Mouse (Mus musculus): ENCODE results near the gene Fbxl12. TPM values are rescaled to one million over a fixed set of nuclear protein-coding genes. Genes with fewer than 3 reads are reported as not detected.
A peak's percentile ranks its signal among the peaks of the same experiment; 100 is the strongest.

The Fbxl12 gene
- polyA plus RNA-seq, 1 experiment from 2014 or later = 10.6 TPM

DNA sequence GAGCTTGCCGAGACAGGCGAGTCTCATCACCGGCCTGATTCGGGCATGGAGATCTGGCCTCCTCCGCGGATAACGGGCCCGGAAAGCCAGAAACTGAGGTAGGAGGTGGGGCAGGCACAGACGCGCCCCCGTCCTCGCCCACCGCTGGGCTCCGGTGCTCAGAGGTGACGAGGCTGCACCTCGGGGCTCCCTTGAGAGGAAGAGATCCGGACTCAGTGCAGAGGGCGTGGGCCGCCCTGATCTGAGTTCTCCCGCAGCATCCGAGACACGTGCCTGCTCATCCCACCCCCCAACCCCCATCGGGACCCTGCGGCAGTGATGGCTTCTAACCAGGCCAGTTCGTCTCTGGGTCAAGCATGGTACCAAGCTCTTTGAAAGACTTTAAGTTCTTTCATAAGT lies 7.7 kb upstream of the Fbxl12 start:
- 1% methylated on average over 25 of the region's 25 CpGs for WGBS
- no peaks in the 10 kb centered on the region for H3K9me3 ChIP-seq (ENCODE audit: control insufficient read depth, low read length)
- peak overlapping the region; percentile 93 for H3K9ac ChIP-seq (ENCODE audit: low read length)
- ATAC-seq (ENCODE audit: insufficient number of reproducible peaks, insufficient read depth, low FRiP score, low read depth) = 0 out of 2 replicates have a peak, but pooled peaks have one; percentile 10
- H3K4me1 ChIP-seq (ENCODE audit: control insufficient read depth in 2 of 2, insufficient read depth in 2 of 2, low read length in 2 of 2) = peaks cover 2 to 25% of the 10 kb centered on the region in 2 experiments; a peak in 2 of 4 replicates
- peak overlapping the region; percentile 85 for H3K4me2 ChIP-seq (ENCODE audit: low read length)
- H3K4me3 ChIP-seq (ENCODE audit: control insufficient read depth in 1 of 2, insufficient read depth in 1 of 2, low read depth in 1 of 2, low read length in 2 of 2) = peak overlapping the region; percentile 79 to 96
- H3K36me3 ChIP-seq (ENCODE audit: control insufficient read depth, insufficient read depth, low read length) = peaks cover 56% of the 10 kb centered on the region
- 0 out of 4 replicates have a peak overlapping the region, but pooled peaks of 1 of the 2 experiments have one; percentile 42 for H3K27ac ChIP-seq (replicated peaks in 1 of 2; ENCODE audit: control insufficient read depth in 1 of 2, insufficient read depth in 1 of 2, low read depth in 2 of 2, low read length in 2 of 2)
- no peaks in the 10 kb centered on the region for H3K27me3 ChIP-seq (ENCODE audit: control insufficient read depth, insufficient read depth, low read length)

GRCm38 (mm10) chr9:20651602-20652259 lies 7.2 kb upstream of the Fbxl12 start, which contains the start of gene Pin1:
TSS of gene Pin1 (plus strand) at chr9:20652095.
- Histone ChIP-seq H3K9ac (ENCODE audit: low read length) (peak within 1 kb of the TSS; percentile 93), H3K27ac (replicated peaks in 1 of 2; ENCODE audit: control insufficient read depth in 1 of 2, insufficient read depth in 1 of 2, low read depth in 2 of 2, low read length in 2 of 2) (0 out of 4 replicates have a peak within 1 kb of the TSS, but pooled peaks of 1 of the 2 experiments have one; percentile 42), H3K36me3 (ENCODE audit: control insufficient read depth, insufficient read depth, low read length) (peaks cover 56% of the 10 kb centered on the region), H3K4me3 (ENCODE audit: control insufficient read depth in 1 of 2, insufficient read depth in 1 of 2, low read depth in 1 of 2, low read length in 2 of 2) (peak within 1 kb of the TSS; percentile 79 to 96), H3K27me3 (ENCODE audit: control insufficient read depth, insufficient read depth, low read length) (no peaks in the 10 kb centered on the region), H3K4me2 (ENCODE audit: low read length) (peak within 1 kb of the TSS; percentile 85), H3K9me3 (ENCODE audit: control insufficient read depth, low read length) (no peaks in the 10 kb centered on the region), H3K4me1 (ENCODE audit: control insufficient read depth in 2 of 2, insufficient read depth in 2 of 2, low read length in 2 of 2) (peaks cover 2 to 20% of the 10 kb centered on the region in 2 experiments; a peak in 2 of 4 replicates)
- under 1% methylated on average over 44 of the region's 45 CpGs for WGBS
- peak; percentile 99 for ATAC-seq (ENCODE audit: insufficient number of reproducible peaks, insufficient read depth, low FRiP score, low read depth)

GRCm38 (mm10) chr9:20645121-20645520 lies 554 bp upstream of the Fbxl12 start:
- Histone ChIP-seq H3K4me2 (ENCODE audit: low read length) (peak overlapping the region; percentile 99), H3K27ac (replicated peaks in 1 of 2; ENCODE audit: control insufficient read depth in 1 of 2, insufficient read depth in 1 of 2, low read depth in 2 of 2, low read length in 2 of 2) (peak overlapping the region; percentile 68 to 98), H3K4me1 (ENCODE audit: control insufficient read depth in 2 of 2, insufficient read depth in 2 of 2, low read length in 2 of 2) (peaks cover 4 to 22% of the 10 kb centered on the region in 2 experiments), H3K36me3 (ENCODE audit: control insufficient read depth, insufficient read depth, low read length) (peaks cover 35% of the 10 kb centered on the region), H3K27me3 (ENCODE audit: control insufficient read depth, insufficient read depth, low read length) (no peaks in the 10 kb centered on the region), H3K4me3 (ENCODE audit: control insufficient read depth in 1 of 2, insufficient read depth in 1 of 2, low read depth in 1 of 2, low read length in 2 of 2) (peak overlapping the region; percentile 90 to 96), H3K9ac (ENCODE audit: low read length) (peak overlapping the region; percentile 82), H3K9me3 (ENCODE audit: control insufficient read depth, low read length) (no peaks in the 10 kb centered on the region)
- whole genome bisulfite sequencing = 2% methylated on average over 17 of the region's 17 CpGs
- ATAC-seq (ENCODE audit: insufficient number of reproducible peaks, insufficient read depth, low FRiP score, low read depth) = no peak

DNA sequence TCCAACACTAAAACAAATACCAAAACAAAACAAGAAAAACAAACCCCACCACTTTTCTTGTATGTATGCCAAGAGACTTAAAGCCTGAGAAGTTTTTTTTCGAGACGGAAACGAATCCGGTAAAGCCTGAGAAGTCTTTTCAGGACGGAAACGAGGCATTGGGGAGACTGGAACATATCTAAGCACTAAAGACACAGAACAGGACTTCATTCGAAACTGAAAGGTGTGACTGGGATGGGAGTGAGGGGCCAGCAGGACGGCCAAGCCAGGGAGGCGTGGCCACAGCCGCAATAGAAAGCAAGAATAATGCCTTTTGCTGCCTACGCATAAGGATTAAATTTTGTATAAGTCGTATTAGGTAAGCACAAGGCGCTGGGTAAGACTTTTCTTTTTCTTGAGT lies 786 bp downstream of the Fbxl12 start:
- WGBS = 7% methylated on average over 13 of the region's 13 CpGs
- Histone ChIP-seq H3K36me3 (ENCODE audit: control insufficient read depth, insufficient read depth, low read length) (peaks cover 34% of the 10 kb centered on the region), H3K4me2 (ENCODE audit: low read length) (peak overlapping the region; percentile 99), H3K4me3 (ENCODE audit: control insufficient read depth in 1 of 2, insufficient read depth in 1 of 2, low read depth in 1 of 2, low read length in 2 of 2) (peak overlapping the region; percentile 90 to 96), H3K4me1 (ENCODE audit: control insufficient read depth in 2 of 2, insufficient read depth in 2 of 2, low read length in 2 of 2) (peaks cover 4 to 22% of the 10 kb centered on the region in 2 experiments), H3K27me3 (ENCODE audit: control insufficient read depth, insufficient read depth, low read length) (no peaks in the 10 kb centered on the region), H3K9me3 (ENCODE audit: control insufficient read depth, low read length) (no peaks in the 10 kb centered on the region), H3K9ac (ENCODE audit: low read length) (peak overlapping the region; percentile 82), H3K27ac (replicated peaks in 1 of 2; ENCODE audit: control insufficient read depth in 1 of 2, insufficient read depth in 1 of 2, low read depth in 2 of 2, low read length in 2 of 2) (peak overlapping the region in 1 of 2 experiments; percentile 98; a peak in 2 of 4 replicates)
- ATAC-seq (ENCODE audit: insufficient number of reproducible peaks, insufficient read depth, low FRiP score, low read depth) = no peak

DNA sequence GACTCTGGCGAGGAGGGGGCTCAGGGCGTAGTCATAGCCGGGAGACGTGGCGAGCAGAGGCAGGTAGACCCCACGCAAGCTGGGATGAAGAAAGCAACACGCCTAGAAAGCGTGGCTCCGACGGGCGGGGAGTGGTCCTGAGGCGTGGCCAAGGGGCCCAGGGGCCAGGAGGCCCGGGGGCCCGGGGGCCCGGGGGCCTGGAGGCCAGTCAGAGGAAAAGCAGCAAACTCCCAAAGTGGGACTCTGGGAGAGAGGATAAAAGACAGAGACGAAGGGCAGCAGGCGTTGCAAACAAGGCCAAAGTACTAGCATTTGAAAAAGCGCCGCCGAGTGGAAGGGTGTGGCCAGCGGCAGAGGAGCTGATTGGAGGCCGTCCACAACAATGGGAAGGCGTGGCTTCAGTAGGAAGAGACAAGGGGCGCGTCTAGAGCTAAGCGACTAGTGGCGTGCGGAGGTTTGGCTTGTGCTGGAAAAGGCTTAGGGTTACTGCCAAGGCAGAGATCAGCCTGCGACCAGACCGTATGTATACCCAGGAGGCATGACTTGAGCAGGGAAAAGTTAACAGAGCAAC lies 1.6 kb downstream of the Fbxl12 start:
- Histone ChIP-seq H3K4me1 (ENCODE audit: control insufficient read depth in 2 of 2, insufficient read depth in 2 of 2, low read length in 2 of 2) (peaks cover 4 to 22% of the 10 kb centered on the region in 2 experiments), H3K4me3 (ENCODE audit: control insufficient read depth in 1 of 2, insufficient read depth in 1 of 2, low read depth in 1 of 2, low read length in 2 of 2) (peak overlapping the region; percentile 90 to 96), H3K36me3 (ENCODE audit: control insufficient read depth, insufficient read depth, low read length) (peaks cover 33% of the 10 kb centered on the region), H3K4me2 (ENCODE audit: low read length) (peak overlapping the region; percentile 99), H3K9ac (ENCODE audit: low read length) (peak overlapping the region; percentile 82), H3K27ac (replicated peaks in 1 of 2; ENCODE audit: control insufficient read depth in 1 of 2, insufficient read depth in 1 of 2, low read depth in 2 of 2, low read length in 2 of 2) (peak overlapping the region; percentile 97 to 98), H3K27me3 (ENCODE audit: control insufficient read depth, insufficient read depth, low read length) (no peaks in the 10 kb centered on the region), H3K9me3 (ENCODE audit: control insufficient read depth, low read length) (no peaks in the 10 kb centered on the region)
- peak; percentile 74 for ATAC-seq (ENCODE audit: insufficient number of reproducible peaks, insufficient read depth, low FRiP score, low read depth)
- under 1% methylated on average over 30 of the region's 30 CpGs for WGBS

GRCm38 (mm10) chr9:20642101-20642895 lies 2.3 kb downstream of the Fbxl12 start, which contains the start of gene Ubl5:
TSS of gene Ubl5 (plus strand) at chr9:20642878.
- peak; percentile 92 for ATAC-seq (ENCODE audit: insufficient number of reproducible peaks, insufficient read depth, low FRiP score, low read depth)
- Histone ChIP-seq H3K27me3 (ENCODE audit: control insufficient read depth, insufficient read depth, low read length) (no peaks in the 10 kb centered on the region), H3K27ac (replicated peaks in 1 of 2; ENCODE audit: control insufficient read depth in 1 of 2, insufficient read depth in 1 of 2, low read depth in 2 of 2, low read length in 2 of 2) (peak within 1 kb of the TSS; percentile 97 to 98), H3K4me1 (ENCODE audit: control insufficient read depth in 2 of 2, insufficient read depth in 2 of 2, low read length in 2 of 2) (peaks cover 4 to 22% of the 10 kb centered on the region in 2 experiments), H3K4me2 (ENCODE audit: low read length) (peak within 1 kb of the TSS; percentile 99), H3K9me3 (ENCODE audit: control insufficient read depth, low read length) (no peaks in the 10 kb centered on the region), H3K36me3 (ENCODE audit: control insufficient read depth, insufficient read depth, low read length) (peaks cover 33% of the 10 kb centered on the region), H3K4me3 (ENCODE audit: control insufficient read depth in 1 of 2, insufficient read depth in 1 of 2, low read depth in 1 of 2, low read length in 2 of 2) (peak within 1 kb of the TSS; percentile 90 to 96), H3K9ac (ENCODE audit: low read length) (peak within 1 kb of the TSS; percentile 98)
- under 1% methylated on average over 51 of the region's 51 CpGs for WGBS

DNA sequence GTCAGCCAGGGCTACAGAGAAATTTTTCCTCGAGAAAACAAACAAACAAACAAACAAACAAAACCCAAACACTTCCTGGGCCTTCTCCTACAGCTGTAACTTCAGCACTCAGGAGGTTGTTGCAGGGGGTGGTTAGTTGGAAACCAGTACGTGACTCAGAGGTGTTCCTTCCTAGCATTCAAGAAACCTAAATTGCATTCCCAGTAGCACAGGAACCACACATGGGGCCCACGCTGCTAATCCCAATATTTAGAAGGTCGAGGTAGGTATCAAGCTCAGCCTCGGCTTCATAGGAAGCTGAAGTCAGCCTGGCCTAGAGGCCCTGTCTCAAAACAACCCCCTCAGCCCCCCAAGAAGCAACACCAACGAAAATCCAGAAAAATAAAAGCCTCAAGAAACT lies 3.1 kb downstream of the Fbxl12 start:
- Histone ChIP-seq H3K4me2 (ENCODE audit: low read length) (peak overlapping the region; percentile 99), H3K36me3 (ENCODE audit: control insufficient read depth, insufficient read depth, low read length) (peaks cover 33% of the 10 kb centered on the region), H3K9ac (ENCODE audit: low read length) (peak overlapping the region; percentile 98), H3K4me1 (ENCODE audit: control insufficient read depth in 2 of 2, insufficient read depth in 2 of 2, low read length in 2 of 2) (peaks cover 4 to 22% of the 10 kb centered on the region in 2 experiments), H3K9me3 (ENCODE audit: control insufficient read depth, low read length) (no peaks in the 10 kb centered on the region), H3K27ac (replicated peaks in 1 of 2; ENCODE audit: control insufficient read depth in 1 of 2, insufficient read depth in 1 of 2, low read depth in 2 of 2, low read length in 2 of 2) (peak overlapping the region in 1 of 2 experiments; percentile 98), H3K27me3 (ENCODE audit: control insufficient read depth, insufficient read depth, low read length) (no peaks in the 10 kb centered on the region), H3K4me3 (ENCODE audit: control insufficient read depth in 1 of 2, insufficient read depth in 1 of 2, low read depth in 1 of 2, low read length in 2 of 2) (peak overlapping the region; percentile 90 to 96)
- no peak for ATAC-seq (ENCODE audit: insufficient number of reproducible peaks, insufficient read depth, low FRiP score, low read depth)
- 10% methylated on average over 6 of the region's 6 CpGs for WGBS

All from heart, embryonic 14.5 days (tissue).